Mouse (Mus musculus) layer of hippocampus, adult 2 months (tissue): ENCODE data around the gene Gm34653. TPM values are rescaled to one million over a fixed set of nuclear protein-coding genes. Genes with fewer than 3 reads are reported as not detected.

ENCODE experiments used
- DNase-seq, 2 experiments: peaks; one replicate each; pipeline ENCODE4 v3.0.0; 2022; ENCODE audit warnings: low spot score in 2 of 2
- H3K27ac ChIP-seq: fragments of 200-600 bp; 2 replicates; pipeline ENCODE4 v1.8.1; 2022
- H3K4me3 ChIP-seq: fragments of 200-600 bp; 2 replicates; pipeline ENCODE4 v1.8.1; 2022; ENCODE audit warnings: mild to moderate bottlenecking
- CTCF ChIP-seq: fragments of 200-600 bp; conservative IDR thresholded peaks from 2 replicates; pipeline ENCODE4 v1.8.1; 2022; ENCODE audit warnings: antibody characterized with exemption, mild to moderate bottlenecking, moderate library complexity
- total RNA-seq, 2 experiments: library from RNA; stranded (reverse); gene quantifications; 2 replicates each; pipeline ENCODE4 v1.2.3; 2021

Gene Gm34653
- total RNA-seq, 2 experiments from 2014 or later: not detected

- peak within 1 kb of the TSS; percentile 26; the same call in 1 of the 2 replicates for H3K4me3 ChIP-seq
- H3K27ac ChIP-seq: no peak within 1 kb of the TSS
- no peak for TF ChIP-seq CTCF
- no peak for DNase-seq
Measured at GRCm38 (mm10) chr2:34874816-34875345, 42.1 kb downstream of the Gm34653 start, which contains the start of gene Psmd5. Gene Psmd5, minus strand, starts transcription at chr2:34874968.

- TF ChIP-seq CTCF: no peak
- DNase-seq: no peak
- Histone ChIP-seq H3K27ac (no peak overlapping the region), H3K4me3 (no peak overlapping the region)
Measured at GRCm38 (mm10) chr2:34880054-34880453, 47.2 kb downstream of the Gm34653 start.

GRCm38 (mm10) chr2:34882757-34883156 lies 50.0 kb downstream of the Gm34653 start:
- Histone ChIP-seq H3K27ac (no peak overlapping the region), H3K4me3 (no peak overlapping the region)
- TF ChIP-seq CTCF: no peak
- DNase-seq: no peak

- Histone ChIP-seq H3K27ac (no peak overlapping the region), H3K4me3 (no peak overlapping the region)
- no peak for DNase-seq
- no peak for TF ChIP-seq CTCF
Measured at GRCm38 (mm10) chr2:34883190-34883589, 50.4 kb downstream of the Gm34653 start.

GRCm38 (mm10) chr2:34884186-34884585 lies 51.4 kb downstream of the Gm34653 start:
- no peak for DNase-seq
- no peak for TF ChIP-seq CTCF
- Histone ChIP-seq H3K4me3 (no peak overlapping the region), H3K27ac (no peak overlapping the region)

Other genes with a start within 250 kb of the Gm34653 start
- gene Gapvd1, start 77.8 kb upstream of the Gm34653 start, total RNA-seq: 100 to 1,000 TPM in 1 of 2 experiments, 10 to 100 TPM in 1; 96.5 to 102 TPM
- gene Hspa5, start 61.0 kb upstream of the Gm34653 start, total RNA-seq: 100 to 1,000 TPM; 277 to 315 TPM
- 10 to 100 TPM; 27.8 to 33.7 TPM for gene Rabepk, start 33.1 kb upstream of the Gm34653 start, total RNA-seq
- gene Fbxw2, start 6.7 kb upstream of the Gm34653 start, total RNA-seq: 10 to 100 TPM; 78.2 to 84.0 TPM
- under 1 TPM; 0.15 to 0.41 TPM for gene Cutal, start 41.4 kb downstream of the Gm34653 start, total RNA-seq
- gene Psmd5, start 42.0 kb downstream of the Gm34653 start, total RNA-seq: 10 to 100 TPM; 36.1 to 43.1 TPM
- gene Phf19, start 81.0 kb downstream of the Gm34653 start, total RNA-seq: 1 to 10 TPM; 1.1 to 1.2 TPM
- gene Traf1, start 128.8 kb downstream of the Gm34653 start, total RNA-seq: 1 to 10 TPM; 3.5 to 3.8 TPM
- gene Hc, start 228.4 kb downstream of the Gm34653 start, total RNA-seq: not detected